Mouse (Mus musculus) spleen, postnatal 36 days (tissue): ENCODE measurements at regions not wholly inside any gene's neighbourhood (a gene's known extent, or its start where the extent isn't known, plus 50 kb on each side); places are given as distances from the start of the nearest gene placed in this dataset.

ENCODE experiments used
- DNase-seq, 2 experiments: peaks; one replicate each; pipeline ENCODE4 v3.0.0; 2022; ENCODE audit warnings: low spot score in 2 of 2, mixed read lengths in 1 of 2

- peak; percentile 65 to 70 for DNase-seq
Measured at GRCm38 (mm10) chr19:53442756-53443654, 52.6 kb upstream of the Smndc1 start.

GRCm38 (mm10) chr19:53442132-53442610 lies 51.8 kb upstream of the Smndc1 start:
- DNase-seq = no peak

GRCm38 (mm10) chr19:53441449-53442131 lies 51.2 kb upstream of the Smndc1 start:
- DNase-seq = peak; percentile 81 to 83

- peak; percentile 57 to 64 for DNase-seq
Measured at GRCm38 (mm10) chr19:53440327-53441055, 50.1 kb upstream of the Smndc1 start.
